Mouse (Mus musculus): ENCODE data around the gene 1700025C18Rik. TPM values are rescaled to one million over a fixed set of nuclear protein-coding genes. Genes with fewer than 3 reads are reported as not detected.

Gene 1700025C18Rik
- not detected in 2 replicates for polyA plus RNA-seq (2015; fragmentation: Nextera tagmentation; extraction: Ambion mirVana)

GRCm38 (mm10) chr2:165090650-165091049 lies at the start of gene 1700025C18Rik:
1700025C18Rik (minus strand) TSS chr2:165090750.

GRCm38 (mm10) chr2:165054888-165055852 lies 35.4 kb downstream of the 1700025C18Rik start, which contains the start of gene Cd40:
Cd40 (plus strand) TSS chr2:165055627.

GRCm38 (mm10) chr2:165034131-165035057 lies 56.2 kb downstream of the 1700025C18Rik start, which contains the start of gene Ncoa5:
Ncoa5 (minus strand) TSS chr2:165034867.

Other genes with a start within 250 kb of the 1700025C18Rik start
- gene Pltp, start 233.0 kb downstream of the 1700025C18Rik start, polyA plus RNA-seq (2015; fragmentation: Nextera tagmentation; extraction: Ambion mirVana), result 15.2 and 19.5 TPM in 2 replicates
- 65.8 and 77.0 TPM in 2 replicates for gene Pcif1, start 211.4 kb downstream of the 1700025C18Rik start, polyA plus RNA-seq (2015; fragmentation: Nextera tagmentation; extraction: Ambion mirVana)
- 5.2 and 6.4 TPM in 2 replicates for gene Zfp335, start 179.0 kb downstream of the 1700025C18Rik start, polyA plus RNA-seq (2015; fragmentation: Nextera tagmentation; extraction: Ambion mirVana)
- gene Mmp9, start 150.0 kb downstream of the 1700025C18Rik start, polyA plus RNA-seq (2015; fragmentation: Nextera tagmentation; extraction: Ambion mirVana), result 1.8 and 2.3 TPM in 2 replicates
- 1.0 and 2.0 TPM in 2 replicates for gene Slc12a5, start 129.9 kb downstream of the 1700025C18Rik start, polyA plus RNA-seq (2015; fragmentation: Nextera tagmentation; extraction: Ambion mirVana)
- gene Ncoa5, start 55.9 kb downstream of the 1700025C18Rik start, polyA plus RNA-seq (2015; fragmentation: Nextera tagmentation; extraction: Ambion mirVana), result 23.1 and 27.8 TPM in 2 replicates
- 13.0 and 21.6 TPM in 2 replicates for gene Cd40, start 35.1 kb downstream of the 1700025C18Rik start, polyA plus RNA-seq (2015; fragmentation: Nextera tagmentation; extraction: Ambion mirVana)
- gene Cdh22, start 144.1 kb upstream of the 1700025C18Rik start, polyA plus RNA-seq (2015; fragmentation: Nextera tagmentation; extraction: Ambion mirVana), result 0.81 and 2.6 TPM in 2 replicates
- gene Slc35c2, start 197.1 kb upstream of the 1700025C18Rik start, polyA plus RNA-seq (2015; fragmentation: Nextera tagmentation; extraction: Ambion mirVana), result 39.6 and 61.9 TPM in 2 replicates
- gene Elmo2, start 235.7 kb upstream of the 1700025C18Rik start, polyA plus RNA-seq (2015; fragmentation: Nextera tagmentation; extraction: Ambion mirVana), result 34.6 and 35.7 TPM in 2 replicates